Mouse (Mus musculus) CH12.LX (cell line): ENCODE data around the gene Ppp4r2. TPM values are rescaled to one million over a fixed set of nuclear protein-coding genes. Genes with fewer than 3 reads are reported as not detected.

Source experiments
- DNase-seq: peaks from one replicate; pipeline ENCODE4 v3.0.0-alpha.2; 2013; ENCODE audit errors: extremely low read depth
- H3K27ac ChIP-seq: 2 replicates; pipeline ENCODE4 v1.5.1; 2012; ENCODE audit warnings: low read depth, mild to moderate bottlenecking, control low read depth, moderate library complexity; ENCODE audit not compliant: insufficient read depth
- H3K27me3 ChIP-seq: replicated peaks from 2 replicates; pipeline ENCODE3; 2012; ENCODE audit warnings: inconsistent platforms
- H3K36me3 ChIP-seq, 2 experiments: replicated peaks in 1 of 2; 2 replicates each; pipeline versions ENCODE3 to v1.6.1; 2012; ENCODE audit warnings: inconsistent platforms in 1 of 2, low read length in 1 of 2, mild to moderate bottlenecking in 1 of 2, mixed read lengths in 1 of 2, moderate library complexity in 1 of 2; ENCODE audit not compliant: control insufficient read depth in 1 of 2, insufficient read depth in 1 of 2
- H3K4me1 ChIP-seq, 2 experiments: 2 replicates each; pipeline ENCODE4 v1.6.1; 2012; ENCODE audit warnings: inconsistent platforms in 1 of 2, moderate library complexity in 1 of 2; ENCODE audit not compliant: insufficient read depth in 2 of 2, control insufficient read depth in 1 of 2
- H3K4me2 ChIP-seq: 2 replicates; pipeline ENCODE4 v1.6.1; 2012; ENCODE audit warnings: low read depth, mild to moderate bottlenecking, control low read depth; ENCODE audit not compliant: poor library complexity, insufficient read depth, severe bottlenecking
- H3K4me3 ChIP-seq, 3 experiments: fragments of 150-350 bp in 1 of 3; sonication (generic) in 1 of 3; replicated peaks in 1 of 3; 2 replicates each; pipeline versions ENCODE3 to v1.5.1; 2011 to 2012; ENCODE audit warnings: low read depth in 2 of 3, low read length in 2 of 3, mild to moderate bottlenecking in 2 of 3, moderate library complexity in 2 of 3, control low read depth in 1 of 3, improper control_type of control experiment in 1 of 3, inconsistent platforms in 1 of 3, mixed read lengths in 1 of 3; ENCODE audit not compliant: poor library complexity in 1 of 3
- H3K79me2 ChIP-seq: replicated peaks from 2 replicates; pipeline ENCODE4 v1.6.1; 2012; ENCODE audit warnings: mild to moderate bottlenecking, moderate library complexity; ENCODE audit not compliant: control insufficient read depth, poor library complexity, insufficient read depth, severe bottlenecking; ENCODE audit errors: extremely low read depth
- H3K9ac ChIP-seq: 2 replicates; pipeline ENCODE4 v1.6.1; 2012; ENCODE audit warnings: low read depth, mild to moderate bottlenecking, control low read depth, moderate library complexity; ENCODE audit not compliant: insufficient read depth
- H3K9me3 ChIP-seq: replicated peaks from 2 replicates; pipeline ENCODE3; 2012; ENCODE audit warnings: low read length, inconsistent platforms, mixed read lengths
- BHLHE40 ChIP-seq: IDR thresholded peaks from 2 replicates; pipeline ENCODE4 v1.6.1; 2011; ENCODE audit warnings: mild to moderate bottlenecking, low read depth, low read length, improper control_type of control experiment
- ELF1 ChIP-seq: IDR thresholded peaks from 2 replicates; pipeline ENCODE4 v1.6.1; 2014; ENCODE audit warnings: low read depth, mild to moderate bottlenecking, inconsistent platforms, low read length, improper control_type of control experiment
- EP300 ChIP-seq: IDR thresholded peaks from 2 replicates; pipeline ENCODE4 v1.6.1; 2011; ENCODE audit warnings: low read length, improper control_type of control experiment
- JUN ChIP-seq: IDR thresholded peaks from 2 replicates; pipeline ENCODE4 v1.6.1; 2011; ENCODE audit warnings: low read depth, mild to moderate bottlenecking, low read length, improper control_type of control experiment, moderate library complexity; ENCODE audit not compliant: insufficient read depth
- JUND ChIP-seq: conservative IDR thresholded peaks from 2 replicates; pipeline ENCODE4 v1.6.1; 2011; ENCODE audit warnings: low read depth, low read length, improper control_type of control experiment
- KAT2A ChIP-seq: IDR thresholded peaks from 2 replicates; pipeline ENCODE4 v1.6.1; 2012; ENCODE audit warnings: low read length, improper control_type of control experiment, inconsistent platforms; ENCODE audit not compliant: insufficient replicate concordance
- MAX ChIP-seq: IDR thresholded peaks from 2 replicates; pipeline ENCODE4 v1.6.1; 2011; ENCODE audit warnings: low read length, improper control_type of control experiment
- MYC ChIP-seq: IDR thresholded peaks from 2 replicates; pipeline ENCODE4 v1.6.1; 2011; ENCODE audit warnings: low read depth, mild to moderate bottlenecking, improper control_type of control experiment, low read length
- NELFE ChIP-seq: IDR thresholded peaks from 2 replicates; pipeline ENCODE4 v1.6.1; 2011; ENCODE audit warnings: low read depth, low read length, improper control_type of control experiment
- PAX5 ChIP-seq: IDR thresholded peaks from 2 replicates; pipeline ENCODE4 v1.6.1; 2012; ENCODE audit warnings: low read length, inconsistent platforms, mixed read lengths
- POLR2A ChIP-seq: IDR thresholded peaks from 2 replicates; pipeline ENCODE4 v1.6.1; 2011; ENCODE audit warnings: low read depth, mild to moderate bottlenecking, improper control_type of control experiment, low read length
- POLR2AphosphoS2 ChIP-seq: IDR thresholded peaks from 2 replicates; pipeline ENCODE4 v1.6.1; 2011; ENCODE audit warnings: low read depth, low read length, improper control_type of control experiment
- TBP ChIP-seq: conservative IDR thresholded peaks from 2 replicates; pipeline ENCODE4 v1.6.1; 2011; ENCODE audit warnings: low read depth, low read length, improper control_type of control experiment
- TCF12 ChIP-seq: IDR thresholded peaks from 2 replicates; pipeline ENCODE4 v1.6.1; 2014; ENCODE audit warnings: low read depth, mild to moderate bottlenecking, inconsistent platforms, low read length, improper control_type of control experiment
- UBTF ChIP-seq: IDR thresholded peaks from 2 replicates; pipeline ENCODE4 v1.6.1; 2012; ENCODE audit warnings: low read depth, mild to moderate bottlenecking, inconsistent platforms, low read length, improper control_type of control experiment, moderate library complexity
- USF1 ChIP-seq: IDR thresholded peaks from 2 replicates; pipeline ENCODE4 v1.6.1; 2014; ENCODE audit warnings: low read depth, mild to moderate bottlenecking, inconsistent platforms, low read length, improper control_type of control experiment
- ZKSCAN1 ChIP-seq: IDR thresholded peaks from 2 replicates; pipeline ENCODE4 v1.6.1; 2012; ENCODE audit warnings: low read depth, inconsistent platforms, low read length, improper control_type of control experiment, borderline replicate concordance
- ZNF384 ChIP-seq: IDR thresholded peaks from 2 replicates; pipeline ENCODE4 v1.6.1; 2012; ENCODE audit warnings: low read depth, low read length, improper control_type of control experiment, inconsistent platforms
- dilution Hi-C: fragments of 300-500 bp; cut with MboI; formaldehyde crosslinking; loops from 2 replicates; pipeline ENCODE4 v1.14.3; 2020; ENCODE audit warnings: low sequenced_read_pairs; ENCODE audit not compliant: extremely low pct_unique_long_range_greater_than_20kb, extremely low pct_ligation_motif_present
- in situ Hi-C: fragments of 300-500 bp; cut with MboI; formaldehyde crosslinking; loops from 3 replicates; pipeline ENCODE4 v1.14.3; 2019; ENCODE audit warnings: low sequenced_read_pairs, low pct_ligation_motif_present, low pct_unique_long_range_greater_than_20kb, mixed read lengths
- polyA plus RNA-seq: library from polyadenylated mRNA; unstranded; fragments of >175 nt; gene quantifications from 2 replicates; pipeline ENCODE4 v1.2.1, GENCODE M21; 2012; ENCODE audit warnings: low read depth; ENCODE audit not compliant: insufficient read length
- total RNA-seq, 2 experiments: library from RNA; depleted of rRNA; stranded (reverse); fragments of 300-350 nt in 1 of 2; fragments of >200 nt in 1 of 2; gene quantifications; 2 replicates each; pipeline ENCODE4 v1.2.3; 2012 to 2014

Gene Ppp4r2
- total and polyA plus RNA-seq, 3 experiments: 53.3 to 134 (median 115) TPM

DNA sequence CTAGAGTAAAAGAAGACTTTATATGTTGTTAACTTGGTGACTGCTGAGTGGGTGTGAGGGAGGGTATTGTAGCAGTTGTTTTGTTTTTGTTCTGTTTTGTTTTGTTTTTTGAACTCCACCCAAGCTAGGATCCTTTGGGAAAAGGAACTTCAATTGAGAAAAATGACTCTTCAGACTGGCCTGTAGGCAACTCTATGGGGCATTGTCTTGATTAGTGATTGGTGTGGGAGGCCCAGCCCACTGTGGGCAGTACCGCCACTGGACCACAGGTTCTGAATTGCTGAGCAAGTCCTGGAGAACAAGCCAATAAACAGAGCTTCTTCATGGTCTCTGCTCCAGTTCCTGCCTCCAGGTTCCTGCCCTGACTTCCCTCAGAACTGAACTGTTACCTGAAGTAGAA, 45.7 kb upstream of the Ppp4r2 start:
- peaks cover 0 to 3% of the 10 kb centered on the region in 2 experiments; a peak in 1 of 4 replicates for H3K4me1 ChIP-seq
- DNase-seq: no peak
- in situ Hi-C loops: no loop called here
- H3K27ac ChIP-seq: no peak overlapping the region
- H3K9ac ChIP-seq: no peak overlapping the region
- dilution Hi-C loops: no loop called here
- H3K36me3 ChIP-seq: no peaks in the 10 kb centered on the region
- no peak overlapping the region for H3K4me2 ChIP-seq
- H3K27me3 ChIP-seq: no peaks in the 10 kb centered on the region
- TF ChIP-seq PAX5 (no peak), USF1 (no peak), MAX (no peak), ZKSCAN1 (no peak), BHLHE40 (no peak), JUN (no peak), POLR2A (no peak), TBP (no peak), ELF1 (no peak), NELFE (no peak), MYC (no peak), UBTF (no peak)
- H3K79me2 ChIP-seq: no peaks in the 10 kb centered on the region
- no peak overlapping the region for H3K4me3 ChIP-seq
- H3K9me3 ChIP-seq: peaks cover 7% of the 10 kb centered on the region

DNA sequence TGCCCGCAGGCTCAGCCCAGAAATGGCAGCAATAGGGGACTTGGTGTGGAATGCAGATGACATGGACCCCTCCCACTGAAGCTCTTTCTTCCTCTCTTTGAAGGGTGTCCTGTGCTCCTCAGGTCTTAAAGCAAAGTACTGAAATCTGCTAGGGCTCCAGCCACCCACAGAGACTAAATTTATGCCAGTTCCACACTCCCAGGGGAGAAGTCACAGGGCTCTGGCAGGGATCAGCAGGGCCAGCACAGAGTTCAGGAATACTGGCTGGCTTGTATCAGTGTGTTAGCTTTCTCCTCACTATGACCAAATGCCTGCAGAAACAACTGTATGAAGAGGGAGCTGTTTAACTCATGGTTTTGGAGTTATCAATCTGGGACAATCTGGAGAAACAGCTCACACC, 44.3 kb upstream of the Ppp4r2 start:
- no peak overlapping the region for H3K27ac ChIP-seq
- no peak overlapping the region for H3K9ac ChIP-seq
- dilution Hi-C loops (no loop called here), in situ Hi-C loops (no loop called here)
- DNase-seq: no peak
- H3K4me1 ChIP-seq: peaks cover 0 to 3% of the 10 kb centered on the region in 2 experiments; a peak in 1 of 4 replicates
- no peaks in the 10 kb centered on the region for H3K79me2 ChIP-seq
- H3K36me3 ChIP-seq: no peaks in the 10 kb centered on the region
- H3K9me3 ChIP-seq: peaks cover 7% of the 10 kb centered on the region
- no peak overlapping the region for H3K4me2 ChIP-seq
- no peak for TF ChIP-seq POLR2A
- no peak for TF ChIP-seq PAX5
- TF ChIP-seq JUND: no peak
- no peak for TF ChIP-seq EP300
- no peaks in the 10 kb centered on the region for H3K27me3 ChIP-seq
- no peak overlapping the region for H3K4me3 ChIP-seq

DNA sequence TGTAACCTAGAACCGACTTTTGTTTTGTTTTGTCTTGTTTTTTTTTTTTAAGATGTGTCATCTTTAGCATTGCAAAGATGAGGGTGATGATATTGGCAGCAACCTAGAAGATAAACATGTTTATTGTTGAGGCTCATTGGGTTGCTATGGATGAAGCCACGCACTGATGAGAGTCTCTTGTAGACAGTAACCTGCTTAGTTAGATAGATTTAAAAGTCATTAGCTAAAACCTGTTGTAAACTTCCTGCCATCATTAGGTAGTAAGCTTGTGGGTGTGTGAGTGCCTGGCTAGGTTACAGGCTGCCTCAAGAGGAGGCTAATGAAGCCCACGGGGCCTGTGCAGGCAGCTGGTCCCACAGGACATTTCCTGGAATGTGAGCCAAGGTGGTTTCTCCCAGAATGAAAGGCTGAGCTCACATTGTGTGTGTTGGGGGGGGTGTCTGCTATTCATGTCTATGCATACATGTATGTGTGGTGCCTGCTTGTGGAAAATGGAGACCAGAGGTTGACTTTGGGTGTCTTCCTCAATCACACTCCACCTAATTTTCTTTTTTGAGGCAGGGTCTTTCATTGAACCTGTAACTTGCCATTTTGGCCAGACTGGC, 41.3 kb upstream of the Ppp4r2 start:
- DNase-seq: no peak
- H3K27me3 ChIP-seq: no peaks in the 10 kb centered on the region
- H3K9me3 ChIP-seq: no peaks in the 10 kb centered on the region
- no peak overlapping the region for H3K4me2 ChIP-seq
- no peak for TF ChIP-seq ZNF384
- no peak for TF ChIP-seq JUN
- TF ChIP-seq KAT2A: no peak
- TF ChIP-seq TCF12: no peak
- TF ChIP-seq ZKSCAN1: no peak
- TF ChIP-seq USF1: no peak
- no peak for TF ChIP-seq BHLHE40
- TF ChIP-seq UBTF: no peak
- no peak for TF ChIP-seq JUND
- TF ChIP-seq POLR2AphosphoS2: no peak
- H3K4me3 ChIP-seq: no peak overlapping the region
- H3K27ac ChIP-seq: no peak overlapping the region
- H3K4me1 ChIP-seq: peaks cover 0 to 3% of the 10 kb centered on the region in 2 experiments; a peak in 1 of 4 replicates
- no peaks in the 10 kb centered on the region for H3K79me2 ChIP-seq
- H3K36me3 ChIP-seq: no peaks in the 10 kb centered on the region
- in situ Hi-C loops: no loop called here
- H3K9ac ChIP-seq: no peak overlapping the region
- dilution Hi-C loops: no loop called here
